Mouse (Mus musculus): Measurements from ENCODE around the gene Clstn2.

- TF ChIP-seq CTCF (IDR thresholded peaks at IDR 0.05; ENCODE audit: low read depth, low read length) (no peak), POLR2A (IDR thresholded peaks at IDR 0.05; ENCODE audit: borderline replicate concordance, low read depth, low read length) (no peak)
These were observed 362.3 kb downstream of the Clstn2 start for GRCm38 (mm10) chr9:97670666-97671065.
